Mouse (Mus musculus) E14TG2a.4 (cell line): ENCODE results near the gene Tmc8.

Source experiments
- CTCF ChIP-seq: conservative IDR thresholded peaks from 2 replicates; pipeline ENCODE4 v1.5.1; 2014; ENCODE audit warnings: low read length
- NANOG ChIP-seq: IDR thresholded peaks from 2 replicates; pipeline ENCODE4 v1.6.1; 2014; ENCODE audit warnings: borderline replicate concordance, low read length, mixed read lengths

DNA sequence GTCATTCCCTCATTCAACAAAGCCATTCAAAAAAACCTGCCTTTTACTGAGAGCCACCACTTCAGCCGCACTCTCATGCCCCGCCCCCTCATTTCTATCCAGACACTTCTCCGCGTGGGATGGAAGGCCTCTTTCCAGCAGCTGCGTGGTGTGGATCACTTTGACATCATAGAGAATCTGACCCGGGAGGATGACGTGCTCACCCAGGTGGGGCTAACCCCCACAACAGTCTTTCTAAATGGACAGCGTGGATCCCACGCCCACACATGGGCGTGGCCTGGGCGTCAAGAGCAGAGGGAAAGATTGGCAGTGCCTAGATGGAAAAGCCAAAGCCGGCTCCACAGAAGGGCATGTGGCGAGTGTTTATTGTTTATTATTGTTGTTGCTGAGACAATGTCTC, 54.4 kb downstream of the Tmc8 start:
- no peak for TF ChIP-seq CTCF
- no peak for TF ChIP-seq NANOG
